Mouse (Mus musculus): Measurements from ENCODE around the gene Pramel5.
"Not testable (repeated sequence)": the region's sequence is repeated elsewhere in the genome, so short reads cannot be mapped to it uniquely, and the experiment has no call there.

- TF ChIP-seq CTCF (IDR thresholded peaks at IDR 0.05; ENCODE audit: control insufficient read depth, insufficient read depth, insufficient read length); MYOD1 (IDR thresholded peaks at IDR 0.05; ENCODE audit: control insufficient read depth, insufficient read length, low read depth); MAX (IDR thresholded peaks at IDR 0.05); CEBPB (IDR thresholded peaks at IDR 0.05; ENCODE audit: low read depth); USF1 (IDR thresholded peaks at IDR 0.05; ENCODE audit: low read depth); MYOG (IDR thresholded peaks at IDR 0.05; ENCODE audit: control insufficient read depth, extremely low read depth, insufficient read length): not testable (repeated sequence)
Observed at GRCm38 (mm10) chr4:144254768-144255167, 25.5 kb downstream of the Pramel5 start.

Data from C2C12 (cell line).